1 mouse cellular context compared by ENCODE assay signal in the genomic region with DNA sequence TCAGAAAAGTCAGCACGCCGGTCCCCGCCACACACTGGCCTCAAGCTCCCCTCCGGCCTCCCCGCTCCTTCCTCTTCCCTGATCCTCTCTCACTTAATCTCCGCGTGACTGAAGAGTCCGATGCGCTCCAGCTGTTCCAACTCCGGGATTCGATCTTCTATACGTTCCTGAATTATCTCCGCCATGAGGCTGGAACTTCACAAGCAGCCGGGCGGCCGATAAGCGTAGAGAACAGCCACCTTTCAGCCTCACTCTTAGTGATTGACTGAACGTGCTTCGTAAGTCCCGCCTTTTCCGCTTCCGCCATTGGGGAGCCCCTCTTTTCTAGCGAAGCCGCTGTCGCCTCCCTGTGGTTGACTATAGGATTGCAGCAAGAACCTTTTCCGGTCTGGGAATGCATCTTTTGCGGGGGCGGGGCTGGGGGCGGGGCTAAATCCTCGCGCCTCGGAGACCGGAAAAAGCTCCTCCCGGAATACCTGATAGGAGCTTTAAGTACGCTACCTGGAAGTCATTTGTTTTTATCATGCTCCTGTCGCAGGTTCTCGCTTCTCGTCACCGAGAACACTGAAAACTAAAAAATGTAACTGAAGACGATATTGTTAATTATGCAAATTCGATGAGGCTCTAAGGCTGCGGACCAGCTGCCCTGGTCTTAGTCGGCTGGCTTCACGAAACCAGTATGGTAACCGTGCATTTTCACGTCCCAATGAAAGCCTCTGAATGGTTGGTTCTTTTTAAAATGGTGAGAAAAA.
TF ChIP-seq lines count a peak whose summit lies in the region.

A gene (minus strand): TSS at position 266 of the 752 bp plus-strand sequence.

TF ChIP-seq in CH12.LX, 34 proteins besides CTCF, POLR2A, EP300 and RAD21 (continued from another document):
- TF ChIP-seq E2F4 (IDR thresholded peaks at IDR 0.05; ENCODE audit: insufficient replicate concordance, low read depth, low read length) (peak; percentile 92; the same call in 1 of the 2 replicates), TCF12 (IDR thresholded peaks at IDR 0.05; ENCODE audit: low read depth, low read length) (peak; percentile 93), MAX (IDR thresholded peaks at IDR 0.05; ENCODE audit: low read length) (0 out of 2 replicates have a peak, but pooled peaks have one; percentile 82), GABPA (IDR thresholded peaks at IDR 0.05; ENCODE audit: insufficient replicate concordance, low read depth, low read length) (no peak; the same call in 1 of the 2 replicates), MAZ (IDR thresholded peaks at IDR 0.05; ENCODE audit: low read depth, low read length) (peak; percentile 96), JUND (conservative IDR thresholded peaks at IDR 0.05; ENCODE audit: low read depth, low read length) (peak; percentile 54; the same call in 1 of the 2 replicates), MXI1 (IDR thresholded peaks at IDR 0.05; ENCODE audit: low read depth, low read length) (peak; percentile 86; the same call in 1 of the 2 replicates), ELF1 (IDR thresholded peaks at IDR 0.05; ENCODE audit: low read depth, low read length) (peak; percentile 94), HCFC1 (IDR thresholded peaks at IDR 0.05; ENCODE audit: low read depth, low read length) (peak; percentile 83), NRF1 (IDR thresholded peaks at IDR 0.05; ENCODE audit: low read depth, low read length) (no peak; the same call in 1 of the 2 replicates), IRF4 (IDR thresholded peaks at IDR 0.05; ENCODE audit: low read depth, low read length) (peak; percentile 79), UBTF (IDR thresholded peaks at IDR 0.05; ENCODE audit: low read depth, low read length) (no peak), NELFE (IDR thresholded peaks at IDR 0.05; ENCODE audit: low read depth, low read length) (peak; percentile 94), ZNF384 (IDR thresholded peaks at IDR 0.05; ENCODE audit: low read depth, low read length) (no peak; the same call in 1 of the 2 replicates), CHD1 (IDR thresholded peaks at IDR 0.05; ENCODE audit: low read depth, low read length) (no peak; the same call in 1 of the 2 replicates), SIN3A (IDR thresholded peaks at IDR 0.05; ENCODE audit: low read length) (peak; percentile 96), ETS1 (conservative IDR thresholded peaks at IDR 0.05; ENCODE audit: low read depth, low read length) (peak; percentile 48; the same call in 1 of the 2 replicates), KAT2A (IDR thresholded peaks at IDR 0.05; ENCODE audit: insufficient replicate concordance, low read length) (peak; percentile 63; the same call in 1 of the 2 replicates), TBP (conservative IDR thresholded peaks at IDR 0.05; ENCODE audit: low read depth, low read length) (peak; percentile 96), RCOR1 (conservative IDR thresholded peaks at IDR 0.05; ENCODE audit: low read depth, low read length) (peak; percentile 75; the same call in 1 of the 2 replicates), USF1 (IDR thresholded peaks at IDR 0.05; ENCODE audit: low read depth, low read length) (no peak), PAX5 (IDR thresholded peaks at IDR 0.05; ENCODE audit: low read length) (no peak)
